Mouse (Mus musculus): Measurements from ENCODE around the gene Vps53. TPM values are rescaled to one million over a fixed set of nuclear protein-coding genes. Genes with fewer than 3 reads are reported as not detected.
A peak's percentile ranks its signal among the peaks of the same experiment; 100 is the strongest.

The Vps53 gene
- total and polyA plus RNA-seq, 2 experiments, result 18.9 to 22.4 TPM

- WGBS, result 51% methylated on average over 4 of the region's 4 CpGs
- H3K36me3 ChIP-seq (ENCODE audit: control insufficient read depth, insufficient read depth, low read length), result peaks cover 47% of the 10 kb centered on the region
Measured at GRCm38 (mm10) chr11:76121086-76121485, 58.4 kb downstream of the Vps53 start.

GRCm38 (mm10) chr11:76120407-76120901 is 59.0 kb downstream of the Vps53 start:
- H3K27ac ChIP-seq (replicated peaks; ENCODE audit: insufficient read depth, low read depth, low read length), result 0 out of 2 replicates have a peak overlapping the region, but pooled peaks have one; percentile 1
- TF ChIP-seq POLR2A (IDR thresholded peaks at IDR 0.05; ENCODE audit: extremely low read depth, insufficient read depth, low read length) (no peak), CTCF (IDR thresholded peaks at IDR 0.05; ENCODE audit: low read depth, low read length) (no peak)
- H3K27me3 ChIP-seq (ENCODE audit: control insufficient read depth, insufficient read depth, low read length), result no peaks in the 10 kb centered on the region
- no peaks in the 10 kb centered on the region for H3K4me1 ChIP-seq (ENCODE audit: control insufficient read depth, insufficient read depth, low read length)
- no peak overlapping the region for H3K4me3 ChIP-seq (ENCODE audit: insufficient read depth, low read depth, low read length)
- no peak overlapping the region for H3K9ac ChIP-seq (ENCODE audit: low read depth, low read length)
- 79% methylated on average over 10 of the region's 10 CpGs for WGBS
- DNase-seq (ENCODE audit: extremely low read depth, low read depth, low spot score), result peak; percentile 47
- peaks cover 47% of the 10 kb centered on the region for H3K36me3 ChIP-seq (ENCODE audit: control insufficient read depth, insufficient read depth, low read length)
- H3K79me2 ChIP-seq (ENCODE audit: control insufficient read depth, insufficient read depth, low read length), result no peaks in the 10 kb centered on the region

More at GRCm38 (mm10) chr11:76121086-76121485, 58.4 kb downstream of the Vps53 start:
- DNase-seq (ENCODE audit: extremely low read depth, low read depth, low spot score), result peak; percentile 34
- Histone ChIP-seq H3K9ac (ENCODE audit: low read depth, low read length) (no peak overlapping the region), H3K79me2 (ENCODE audit: control insufficient read depth, insufficient read depth, low read length) (no peaks in the 10 kb centered on the region), H3K27me3 (ENCODE audit: control insufficient read depth, insufficient read depth, low read length) (no peaks in the 10 kb centered on the region), H3K4me1 (ENCODE audit: control insufficient read depth, insufficient read depth, low read length) (no peaks in the 10 kb centered on the region), H3K27ac (replicated peaks; ENCODE audit: insufficient read depth, low read depth, low read length) (no peak overlapping the region), H3K4me3 (ENCODE audit: insufficient read depth, low read depth, low read length) (no peak overlapping the region)
- TF ChIP-seq CTCF (IDR thresholded peaks at IDR 0.05; ENCODE audit: low read depth, low read length) (no peak), POLR2A (IDR thresholded peaks at IDR 0.05; ENCODE audit: extremely low read depth, insufficient read depth, low read length) (no peak)

GRCm38 (mm10) chr11:76110416-76110815 is 69.0 kb downstream of the Vps53 start:
- TF ChIP-seq POLR2A (IDR thresholded peaks at IDR 0.05; ENCODE audit: extremely low read depth, insufficient read depth, low read length) (no peak), CTCF (IDR thresholded peaks at IDR 0.05; ENCODE audit: low read depth, low read length) (no peak)
- Histone ChIP-seq H3K27me3 (ENCODE audit: control insufficient read depth, insufficient read depth, low read length) (no peaks in the 10 kb centered on the region), H3K79me2 (ENCODE audit: control insufficient read depth, insufficient read depth, low read length) (no peaks in the 10 kb centered on the region), H3K36me3 (ENCODE audit: control insufficient read depth, insufficient read depth, low read length) (peaks cover 27% of the 10 kb centered on the region), H3K4me1 (ENCODE audit: control insufficient read depth, insufficient read depth, low read length) (no peaks in the 10 kb centered on the region), H3K27ac (replicated peaks; ENCODE audit: insufficient read depth, low read depth, low read length) (no peak overlapping the region), H3K9ac (ENCODE audit: low read depth, low read length) (no peak overlapping the region), H3K4me3 (ENCODE audit: insufficient read depth, low read depth, low read length) (no peak overlapping the region)
- 92% methylated on average over 3 of the region's 3 CpGs for WGBS
- DNase-seq (ENCODE audit: extremely low read depth, low read depth, low spot score), result no peak

- Histone ChIP-seq H3K79me2 (ENCODE audit: control insufficient read depth, insufficient read depth, low read length) (no peaks in the 10 kb centered on the region), H3K36me3 (ENCODE audit: control insufficient read depth, insufficient read depth, low read length) (peaks cover 23% of the 10 kb centered on the region), H3K27ac (replicated peaks; ENCODE audit: insufficient read depth, low read depth, low read length) (no peak overlapping the region), H3K27me3 (ENCODE audit: control insufficient read depth, insufficient read depth, low read length) (no peaks in the 10 kb centered on the region), H3K4me1 (ENCODE audit: control insufficient read depth, insufficient read depth, low read length) (no peaks in the 10 kb centered on the region), H3K9ac (ENCODE audit: low read depth, low read length) (no peak overlapping the region), H3K4me3 (ENCODE audit: insufficient read depth, low read depth, low read length) (no peak overlapping the region)
- DNase-seq (ENCODE audit: extremely low read depth, low read depth, low spot score), result no peak
- TF ChIP-seq CTCF (IDR thresholded peaks at IDR 0.05; ENCODE audit: low read depth, low read length) (no peak), POLR2A (IDR thresholded peaks at IDR 0.05; ENCODE audit: extremely low read depth, insufficient read depth, low read length) (no peak)
- 89% methylated on average over 11 of the region's 11 CpGs for WGBS
Measured at GRCm38 (mm10) chr11:76106551-76107496, 72.6 kb downstream of the Vps53 start.

- peaks cover 25% of the 10 kb centered on the region for H3K36me3 ChIP-seq (ENCODE audit: control insufficient read depth, insufficient read depth, low read length)
- no peak for DNase-seq (ENCODE audit: extremely low read depth, low read depth, low spot score)
- no peak for TF ChIP-seq CTCF (IDR thresholded peaks at IDR 0.05; ENCODE audit: low read depth, low read length)
- TF ChIP-seq POLR2A (IDR thresholded peaks at IDR 0.05; ENCODE audit: extremely low read depth, insufficient read depth, low read length), result no peak
- H3K4me3 ChIP-seq (ENCODE audit: insufficient read depth, low read depth, low read length), result no peak overlapping the region
- H3K9ac ChIP-seq (ENCODE audit: low read depth, low read length), result no peak overlapping the region
- H3K27ac ChIP-seq (replicated peaks; ENCODE audit: insufficient read depth, low read depth, low read length), result no peak overlapping the region
- H3K27me3 ChIP-seq (ENCODE audit: control insufficient read depth, insufficient read depth, low read length), result no peaks in the 10 kb centered on the region
- H3K79me2 ChIP-seq (ENCODE audit: control insufficient read depth, insufficient read depth, low read length), result no peaks in the 10 kb centered on the region
- H3K4me1 ChIP-seq (ENCODE audit: control insufficient read depth, insufficient read depth, low read length), result no peaks in the 10 kb centered on the region
Measured at GRCm38 (mm10) chr11:76101154-76101553, 78.3 kb downstream of the Vps53 start.
